Mouse (Mus musculus) thymus, adult 2 months (tissue): ENCODE measurements around the gene Sh2d7. TPM values are rescaled to one million over a fixed set of nuclear protein-coding genes. Genes with fewer than 3 reads are reported as not detected.

Experiments used
- DNase-seq: peaks from one replicate; pipeline ENCODE4 v3.0.0; 2021
- H3K27ac ChIP-seq: fragments of 200-500 bp; 2 replicates; pipeline ENCODE4 v1.5.1; 2012; ENCODE audit warnings: low read length, control low read depth; ENCODE audit not compliant: control insufficient read depth, insufficient read depth
- H3K27me3 ChIP-seq: fragments of 200-500 bp; 2 replicates; pipeline ENCODE4 v1.6.1; 2012; ENCODE audit warnings: mild to moderate bottlenecking, low read length, moderate library complexity, mixed read lengths; ENCODE audit not compliant: control insufficient read depth, insufficient read depth
- H3K36me3 ChIP-seq: fragments of 200-500 bp; 2 replicates; pipeline ENCODE4 v1.6.1; 2012; ENCODE audit warnings: mild to moderate bottlenecking, low read length, moderate library complexity; ENCODE audit not compliant: control insufficient read depth, insufficient read depth
- H3K4me1 ChIP-seq: fragments of 200-500 bp; replicated peaks from 2 replicates; pipeline ENCODE4 v1.6.1; 2012; ENCODE audit warnings: low read length; ENCODE audit not compliant: control insufficient read depth, insufficient read depth
- H3K4me3 ChIP-seq: fragments of 200-500 bp; 2 replicates; pipeline ENCODE4 v1.5.1; 2012; ENCODE audit warnings: mild to moderate bottlenecking, low read length, control low read depth, moderate library complexity; ENCODE audit not compliant: control insufficient read depth, insufficient read depth
- CTCF ChIP-seq: fragments of 200-500 bp; IDR thresholded peaks from 2 replicates; pipeline ENCODE4 v1.5.1; 2012; ENCODE audit warnings: mild to moderate bottlenecking, control low read depth, low read length, moderate library complexity, borderline replicate concordance; ENCODE audit not compliant: control insufficient read depth, poor library complexity, insufficient read depth; ENCODE audit errors: extremely low read depth
- POLR2A ChIP-seq: fragments of 200-500 bp; IDR thresholded peaks from 2 replicates; pipeline ENCODE4 v1.6.1; 2012; ENCODE audit warnings: mild to moderate bottlenecking, low read length, control low read depth, moderate library complexity; ENCODE audit not compliant: control insufficient read depth, poor library complexity, insufficient read depth; ENCODE audit errors: extremely low read depth
- whole genome bisulfite sequencing: fragments of 180-500 bp; shearing (Covaris S2); methylation state at CpG from one replicate; pipeline ENCODE4 v1.1.7; 2018; 5-methylcytosine and 5-hydroxymethylcytosine counted together
- polyA plus RNA-seq: library from polyadenylated mRNA; depleted of rRNA; stranded (reverse); fragments of >200 nt; gene quantifications from 2 replicates; pipeline ENCODE4 v1.2.3, GENCODE M21; 2012

Gene Sh2d7
- polyA plus RNA-seq, 1 experiment: 1.9 TPM

DNA sequence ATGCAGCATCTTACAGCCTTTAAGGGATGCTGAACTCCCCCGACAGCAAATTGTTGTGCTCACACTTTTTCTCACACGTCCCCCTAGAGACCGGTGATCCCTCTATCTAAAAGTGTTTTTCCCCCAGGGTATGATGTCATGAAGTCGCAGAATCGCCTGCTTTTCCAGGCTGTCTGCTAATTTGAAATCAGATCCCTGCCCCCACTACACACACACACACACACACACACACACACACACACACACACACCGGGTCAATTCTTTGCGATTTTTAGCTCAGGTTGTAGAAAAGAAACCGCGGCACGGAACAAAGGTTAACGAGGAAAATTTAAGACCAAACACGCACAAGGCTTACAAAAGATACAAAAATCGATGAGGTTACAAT lies 36.7 kb upstream of the Sh2d7 start:
- Histone ChIP-seq H3K4me3 (peak overlapping the region; percentile 13; the same call in 1 of the 2 replicates), H3K36me3 (no peaks in the 10 kb centered on the region), H3K27ac (no peak overlapping the region), H3K4me1 (0 out of 2 replicates have a peak, but pooled peaks cover 2% of the 10 kb centered on the region), H3K27me3 (peaks cover 5% of the 10 kb centered on the region)
- no peak for DNase-seq
- WGBS: 3% methylated on average over 13 of the region's 13 CpGs
- no peak for TF ChIP-seq CTCF
- TF ChIP-seq POLR2A: no peak

DNA sequence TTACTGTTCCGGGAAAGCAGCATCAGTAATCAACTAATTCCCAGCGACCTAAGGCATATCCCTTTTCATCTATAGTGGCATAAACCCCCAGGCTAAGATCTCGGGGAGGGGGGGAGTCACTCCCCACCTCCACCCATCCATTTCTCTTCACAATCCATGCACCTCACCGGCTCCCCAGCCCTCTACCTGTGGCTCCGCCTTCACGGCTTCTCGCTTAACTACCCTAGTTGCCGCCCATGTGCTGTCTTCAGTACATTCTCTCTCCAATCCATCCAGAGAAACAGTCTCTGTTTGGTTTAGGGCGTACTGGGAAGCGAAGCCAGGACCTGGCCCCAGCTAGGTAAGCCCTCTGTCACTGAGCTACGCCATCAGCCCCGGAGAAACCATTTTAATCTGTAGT lies 35.9 kb upstream of the Sh2d7 start:
- no peak overlapping the region for H3K4me3 ChIP-seq
- no peak overlapping the region for H3K27ac ChIP-seq
- no peaks in the 10 kb centered on the region for H3K36me3 ChIP-seq
- TF ChIP-seq CTCF: no peak
- TF ChIP-seq POLR2A: no peak
- H3K27me3 ChIP-seq: peaks cover 5% of the 10 kb centered on the region
- 43% methylated on average over 12 of the region's 12 CpGs for WGBS
- 0 out of 2 replicates have a peak, but pooled peaks cover 2% of the 10 kb centered on the region for H3K4me1 ChIP-seq
- no peak for DNase-seq

DNA sequence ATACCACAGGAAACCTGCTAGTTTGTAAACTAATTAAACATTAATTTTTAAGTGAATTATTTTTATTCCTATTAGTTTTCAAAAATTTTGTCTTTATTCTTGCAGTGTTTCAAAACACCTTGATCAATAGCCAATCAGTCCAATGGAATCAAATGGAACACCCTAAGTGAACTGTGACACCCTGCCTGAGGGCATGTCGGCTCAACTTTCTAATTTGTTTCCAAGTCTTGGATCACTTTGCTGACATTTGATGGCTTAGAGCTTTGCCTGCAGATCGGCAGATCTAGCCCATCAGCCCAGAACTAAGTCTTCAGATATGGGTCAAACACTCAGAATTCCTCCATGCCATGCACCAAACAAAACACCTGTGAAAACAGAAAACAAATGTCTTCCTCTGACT lies 22.8 kb upstream of the Sh2d7 start:
- TF ChIP-seq POLR2A (no peak), CTCF (no peak)
- H3K36me3 ChIP-seq: no peaks in the 10 kb centered on the region

DNA sequence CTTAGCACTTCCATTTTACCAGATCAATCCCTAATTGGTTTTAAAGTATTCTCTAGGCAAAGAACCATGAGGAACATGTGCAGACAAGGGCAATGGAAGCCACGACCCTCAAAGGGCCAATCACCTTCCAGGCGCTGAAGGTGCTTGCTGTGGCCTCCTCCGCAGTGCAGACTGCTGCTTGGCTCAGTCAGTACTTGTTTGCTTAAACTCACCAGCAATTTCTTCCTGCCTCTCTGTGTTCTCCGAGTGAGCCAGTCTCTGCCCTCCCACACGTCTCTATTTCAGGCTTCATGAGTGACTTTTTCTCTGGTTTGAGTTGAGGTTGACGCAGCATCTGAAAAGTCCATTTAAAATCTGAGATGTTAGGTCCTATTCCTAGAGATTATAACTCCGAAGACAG lies 19.9 kb upstream of the Sh2d7 start:
- Histone ChIP-seq H3K36me3 (no peaks in the 10 kb centered on the region), H3K27me3 (no peaks in the 10 kb centered on the region), H3K4me1 (no peaks in the 10 kb centered on the region), H3K4me3 (no peak overlapping the region), H3K27ac (no peak overlapping the region)
- 72% methylated on average over 7 of the region's 7 CpGs for WGBS
- DNase-seq: no peak
- TF ChIP-seq POLR2A (no peak), CTCF (no peak)

More for the DNA sequence above, 22.8 kb upstream of the Sh2d7 start:
- DNase-seq: no peak
- Histone ChIP-seq H3K4me1 (no peaks in the 10 kb centered on the region), H3K27me3 (no peaks in the 10 kb centered on the region), H3K27ac (no peak overlapping the region), H3K4me3 (no peak overlapping the region)
- WGBS: 93% methylated on average over 2 of the region's 2 CpGs

DNA sequence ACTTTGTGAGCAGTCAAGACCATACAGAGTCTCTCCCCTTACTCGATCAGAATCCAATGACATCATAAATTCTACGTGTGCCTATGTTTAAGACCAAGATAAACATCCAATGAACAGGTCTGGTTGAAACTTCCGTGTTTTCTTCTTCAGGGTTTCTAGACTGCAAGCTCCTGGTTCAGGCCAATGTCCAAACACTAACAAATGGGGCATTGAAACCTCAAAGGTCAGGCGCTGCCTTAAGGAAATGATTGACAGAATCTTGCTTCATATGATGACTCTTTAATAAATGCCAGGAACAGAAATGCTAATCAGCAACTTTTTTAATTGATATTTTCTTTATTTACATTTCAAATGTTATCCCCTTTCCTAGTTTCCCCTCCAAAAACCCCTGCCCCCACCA lies 18.5 kb upstream of the Sh2d7 start:
- Histone ChIP-seq H3K36me3 (no peaks in the 10 kb centered on the region), H3K27me3 (no peaks in the 10 kb centered on the region), H3K4me1 (no peaks in the 10 kb centered on the region), H3K4me3 (no peak overlapping the region), H3K27ac (no peak overlapping the region)
- 84% methylated on average over 4 of the region's 4 CpGs for WGBS
- no peak for DNase-seq
- TF ChIP-seq CTCF: no peak

DNA sequence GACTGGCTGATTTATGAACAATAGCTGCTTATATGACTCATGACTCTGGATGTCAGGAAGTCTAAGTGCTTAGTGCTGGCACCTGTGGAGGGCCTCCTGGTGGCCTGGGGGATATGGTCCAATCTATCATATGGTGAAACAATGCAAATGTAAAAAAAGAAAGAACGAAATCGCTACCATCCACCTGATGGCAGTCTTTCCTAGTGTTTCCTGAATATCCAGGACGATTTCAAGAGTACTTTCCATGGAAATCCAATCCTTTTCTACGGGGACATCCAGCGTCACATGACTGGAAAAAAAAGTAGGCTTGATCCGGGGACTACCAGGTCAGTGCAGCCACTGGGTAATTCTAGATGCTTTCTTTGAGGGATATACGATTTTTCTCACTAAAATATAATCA lies 11.1 kb upstream of the Sh2d7 start:
- no peaks in the 10 kb centered on the region for H3K4me1 ChIP-seq
- 82% methylated on average over 7 of the region's 7 CpGs for WGBS
- TF ChIP-seq CTCF (no peak), POLR2A (no peak)
- no peak for DNase-seq
- no peaks in the 10 kb centered on the region for H3K27me3 ChIP-seq
- H3K36me3 ChIP-seq: no peaks in the 10 kb centered on the region
- no peak overlapping the region for H3K4me3 ChIP-seq
- H3K27ac ChIP-seq: no peak overlapping the region

DNA sequence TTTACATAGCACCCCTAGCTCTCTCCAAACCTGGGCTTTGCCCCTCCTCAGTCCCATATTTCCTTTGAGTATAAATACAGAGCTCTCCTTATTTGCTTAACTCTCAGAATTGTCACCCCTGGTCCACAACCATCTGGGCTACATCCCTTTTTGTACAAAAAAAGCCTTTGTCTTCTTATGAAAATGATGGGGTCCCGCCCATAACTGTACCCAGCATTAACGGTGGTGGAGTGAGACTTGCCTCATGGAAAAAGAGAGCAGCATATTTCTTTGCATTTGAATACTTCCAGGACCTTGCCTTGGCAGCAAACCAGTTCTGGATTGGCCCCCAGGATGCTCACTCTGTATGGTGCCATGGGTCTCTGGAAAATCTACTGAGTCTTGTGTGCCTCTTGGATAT lies 8.8 kb upstream of the Sh2d7 start:
- Histone ChIP-seq H3K4me1 (no peaks in the 10 kb centered on the region), H3K36me3 (no peaks in the 10 kb centered on the region), H3K27ac (no peak overlapping the region), H3K27me3 (no peaks in the 10 kb centered on the region), H3K4me3 (no peak overlapping the region)
- WGBS: 90% methylated on average over 2 of the region's 2 CpGs
- DNase-seq: no peak
- TF ChIP-seq POLR2A (no peak), CTCF (no peak)
